Mouse (Mus musculus) bone marrow macrophage, adult 2 months (primary cell): ENCODE data around the gene Ormdl1.

ENCODE experiments used
- CTCF ChIP-seq: IDR thresholded peaks from 2 replicates; pipeline ENCODE4 v1.5.1; 2012; ENCODE audit warnings: low read depth, mild to moderate bottlenecking, low read length, moderate library complexity
- POLR2A ChIP-seq: IDR thresholded peaks from 2 replicates; pipeline ENCODE4 v1.6.1; 2012; ENCODE audit warnings: mild to moderate bottlenecking, low read depth, low read length, borderline replicate concordance

GRCm38 (mm10) chr1:53323254-53323653, 26.4 kb downstream of the Ormdl1 start:
- TF ChIP-seq POLR2A, result no peak
- no peak for TF ChIP-seq CTCF
